Mouse (Mus musculus) midbrain, embryonic 10.5 days (tissue): ENCODE results near the gene Ptpn12. TPM values are rescaled to one million over a fixed set of nuclear protein-coding genes. Genes with fewer than 3 reads are reported as not detected.

Experiments used
- DNase-seq: peaks from one replicate; pipeline ENCODE4 v3.0.0-alpha.2; 2017; ENCODE audit warnings: low spot score
- H3K27ac ChIP-seq: fragments of 300-500 bp; sonication (generic); replicated peaks from 2 replicates; pipeline ENCODE4 v1.5.1; 2016; ENCODE audit warnings: mild to moderate bottlenecking
- H3K27me3 ChIP-seq: fragments of 300-500 bp; sonication (generic); 2 replicates; pipeline ENCODE4 v1.6.1; 2016; ENCODE audit warnings: low read depth, mild to moderate bottlenecking; ENCODE audit not compliant: poor library complexity, severe bottlenecking
- H3K36me3 ChIP-seq: fragments of 300-500 bp; sonication (generic); 2 replicates; pipeline ENCODE4 v1.6.1; 2016; ENCODE audit warnings: mild to moderate bottlenecking, moderate library complexity
- H3K4me1 ChIP-seq: fragments of 300-500 bp; sonication (generic); 2 replicates; pipeline ENCODE4 v1.6.1; 2016
- H3K4me3 ChIP-seq: fragments of 300-500 bp; sonication (generic); 2 replicates; pipeline ENCODE4 v1.5.1; 2016; ENCODE audit warnings: mild to moderate bottlenecking, moderate library complexity
- H3K9me3 ChIP-seq: fragments of 300-500 bp; sonication (generic); replicated peaks from 2 replicates; pipeline ENCODE4 v1.6.1; 2016; ENCODE audit warnings: mild to moderate bottlenecking
- WGBS: fragments of 180-500 bp; shearing (Covaris S2); methylation state at CpG from one replicate; pipeline ENCODE4 v1.1.7; 2016; 5-methylcytosine and 5-hydroxymethylcytosine counted together
- polyA plus RNA-seq: library from polyadenylated mRNA; unstranded; fragments of >200 nt; fragmentation: Nextera tagmentation; extraction: Ambion mirVana; gene quantifications from 2 replicates; pipeline ENCODE4 v1.2.1, GENCODE M21; 2016

The Ptpn12 gene
- polyA plus RNA-seq, 1 experiment from 2014 or later: 25.1 TPM

DNA sequence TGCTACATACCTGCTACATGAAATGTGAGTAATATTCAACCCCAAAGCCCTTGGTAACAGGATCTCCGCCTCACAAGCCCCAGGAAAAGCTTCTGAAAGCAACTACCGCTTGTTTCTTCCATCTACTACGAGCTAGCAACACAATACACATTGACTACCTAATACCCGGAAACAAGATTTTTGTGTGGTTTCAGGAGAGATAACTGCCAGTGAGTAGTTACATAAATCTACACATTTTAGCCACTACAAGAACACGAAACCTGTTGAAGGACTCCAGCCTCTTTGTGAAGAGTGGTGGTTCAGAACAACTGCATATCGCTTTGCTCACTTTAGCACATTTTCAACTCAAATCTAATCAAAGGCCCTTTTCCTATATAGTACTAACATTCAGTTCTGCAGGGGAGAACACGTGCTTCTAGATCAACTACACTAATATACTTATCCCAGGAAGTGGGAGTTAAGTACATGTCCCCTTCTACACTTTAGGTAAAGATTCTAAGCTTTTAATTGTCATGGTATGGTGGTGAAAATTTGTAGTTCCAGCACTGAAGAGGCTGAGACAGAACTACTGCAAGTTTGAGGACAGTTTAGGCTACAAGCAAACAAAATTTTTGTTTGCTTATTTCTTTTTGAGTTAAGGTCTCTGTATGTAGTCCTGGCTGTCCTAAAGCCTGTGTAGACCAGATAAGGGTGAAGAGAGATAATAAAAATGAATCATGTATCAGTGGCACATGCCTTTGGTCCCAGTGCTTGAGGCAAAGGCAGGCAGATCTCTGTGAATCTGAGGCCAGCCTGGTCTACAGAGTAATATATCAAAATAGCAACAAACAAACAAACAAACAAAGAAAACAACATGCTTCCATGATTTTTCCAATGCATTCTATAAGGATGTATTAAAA lies 9.3 kb downstream of the Ptpn12 start:
- no peak overlapping the region for H3K4me3 ChIP-seq
- no peak overlapping the region for H3K27ac ChIP-seq
- peaks cover 11% of the 10 kb centered on the region for H3K36me3 ChIP-seq
- no peaks in the 10 kb centered on the region; the same call in 1 of the 2 replicates for H3K9me3 ChIP-seq
- WGBS: 88% methylated on average over 7 of the region's 7 CpGs
- H3K27me3 ChIP-seq: no peaks in the 10 kb centered on the region
- DNase-seq: no peak
- H3K4me1 ChIP-seq: no peaks in the 10 kb centered on the region

DNA sequence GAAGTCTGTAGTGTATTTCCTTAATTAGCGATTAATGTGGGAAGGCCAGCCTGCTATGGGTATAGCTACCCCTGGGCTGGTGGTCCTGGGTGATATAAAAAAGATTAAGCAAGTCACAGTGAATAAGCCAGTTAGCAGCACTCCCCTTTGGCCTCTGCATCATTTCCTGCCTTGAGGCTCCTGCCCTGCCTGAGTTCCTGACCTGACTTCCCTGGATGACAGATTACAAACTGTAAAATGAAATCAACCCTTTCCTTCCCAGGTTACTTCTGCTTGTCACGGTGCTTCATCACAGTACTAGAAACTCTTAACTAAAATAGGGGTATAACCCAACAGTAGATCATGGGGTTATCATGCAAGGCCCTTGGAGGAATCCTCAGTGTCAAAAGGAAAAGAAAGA lies 10.2 kb downstream of the Ptpn12 start:
- WGBS: 89% methylated on average over 2 of the region's 2 CpGs
- Histone ChIP-seq H3K4me1 (no peaks in the 10 kb centered on the region), H3K36me3 (peaks cover 11% of the 10 kb centered on the region), H3K27ac (no peak overlapping the region), H3K4me3 (no peak overlapping the region), H3K9me3 (no peaks in the 10 kb centered on the region; the same call in 1 of the 2 replicates), H3K27me3 (no peaks in the 10 kb centered on the region)
- no peak for DNase-seq

DNA sequence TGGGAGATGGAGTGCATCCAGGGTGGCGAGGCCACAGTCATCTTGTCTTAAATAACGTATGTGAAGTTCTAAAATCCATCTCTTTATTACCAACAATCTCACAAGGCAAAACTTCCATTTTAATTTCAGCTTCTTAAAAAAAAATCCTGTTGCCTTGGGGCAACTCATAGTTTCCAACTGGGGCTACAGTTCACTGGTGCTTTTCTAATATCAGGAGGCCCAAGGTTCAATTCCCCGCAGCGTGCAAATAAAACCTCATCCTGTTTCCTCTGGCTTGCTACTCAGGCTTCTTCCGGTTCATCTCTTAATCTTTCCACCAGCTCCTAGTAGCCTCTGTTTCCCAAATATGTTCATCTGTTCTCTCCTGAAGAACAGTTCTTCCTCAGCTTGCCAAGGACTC lies 17.6 kb downstream of the Ptpn12 start:
- H3K36me3 ChIP-seq: 0 out of 2 replicates have a peak, but pooled peaks cover 10% of the 10 kb centered on the region
- H3K27me3 ChIP-seq: no peaks in the 10 kb centered on the region
- no peaks in the 10 kb centered on the region for H3K9me3 ChIP-seq
- H3K4me1 ChIP-seq: peaks cover 14% of the 10 kb centered on the region
- no peak for DNase-seq
- H3K27ac ChIP-seq: no peak overlapping the region
- H3K4me3 ChIP-seq: no peak overlapping the region
- 94% methylated on average over 5 of the region's 5 CpGs for WGBS

- no peak overlapping the region for H3K4me3 ChIP-seq
- no peaks in the 10 kb centered on the region for H3K27me3 ChIP-seq
- H3K36me3 ChIP-seq: 0 out of 2 replicates have a peak, but pooled peaks cover 10% of the 10 kb centered on the region
- peaks cover 15% of the 10 kb centered on the region for H3K4me1 ChIP-seq
- no peaks in the 10 kb centered on the region for H3K9me3 ChIP-seq
- H3K27ac ChIP-seq: no peak overlapping the region
- 90% methylated on average over 7 of the region's 7 CpGs for WGBS
- DNase-seq: no peak
Measured at GRCm38 (mm10) chr5:21035689-21036480, 19.8 kb downstream of the Ptpn12 start.

GRCm38 (mm10) chr5:21034388-21034966 lies 21.2 kb downstream of the Ptpn12 start:
- WGBS: 86% methylated on average over 6 of the region's 6 CpGs
- Histone ChIP-seq H3K27ac (no peak overlapping the region), H3K4me1 (peaks cover 15% of the 10 kb centered on the region), H3K4me3 (no peak overlapping the region), H3K9me3 (no peaks in the 10 kb centered on the region), H3K27me3 (no peaks in the 10 kb centered on the region), H3K36me3 (peaks cover 11% of the 10 kb centered on the region)
- no peak for DNase-seq

- H3K9me3 ChIP-seq: no peaks in the 10 kb centered on the region
- H3K36me3 ChIP-seq: peaks cover 17% of the 10 kb centered on the region
- no peak overlapping the region for H3K4me3 ChIP-seq
- DNase-seq: no peak
- WGBS: 80% methylated on average over 11 of the region's 11 CpGs
- no peak overlapping the region for H3K27ac ChIP-seq
- no peaks in the 10 kb centered on the region for H3K27me3 ChIP-seq
- peaks cover 15% of the 10 kb centered on the region for H3K4me1 ChIP-seq
Measured at GRCm38 (mm10) chr5:21033382-21034056, 22.2 kb downstream of the Ptpn12 start.

DNA sequence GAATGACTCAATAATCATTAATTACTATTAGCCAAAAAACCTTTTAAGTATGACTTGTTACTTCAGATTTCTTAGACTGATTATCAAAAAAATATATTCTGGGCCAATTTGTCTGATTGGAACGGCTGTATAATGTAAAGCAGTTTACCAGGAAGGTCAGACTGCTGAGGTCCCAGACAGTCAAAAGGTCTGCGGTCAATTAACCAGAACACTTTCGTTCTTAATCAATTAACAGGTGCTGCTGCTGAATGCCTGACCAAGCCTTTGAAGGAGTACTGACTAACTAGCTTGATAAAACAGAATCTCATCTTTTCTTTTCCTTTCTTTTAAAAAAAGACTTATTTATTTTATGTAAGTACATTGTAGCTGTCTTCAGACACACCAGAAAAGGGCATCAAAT lies 23.1 kb downstream of the Ptpn12 start:
- no peak overlapping the region for H3K27ac ChIP-seq
- no peaks in the 10 kb centered on the region for H3K27me3 ChIP-seq
- 79% methylated on average over 3 of the region's 3 CpGs for WGBS
- DNase-seq: no peak
- no peaks in the 10 kb centered on the region for H3K9me3 ChIP-seq
- peaks cover 15% of the 10 kb centered on the region for H3K4me1 ChIP-seq
- no peak overlapping the region for H3K4me3 ChIP-seq
- H3K36me3 ChIP-seq: peaks cover 21% of the 10 kb centered on the region

DNA sequence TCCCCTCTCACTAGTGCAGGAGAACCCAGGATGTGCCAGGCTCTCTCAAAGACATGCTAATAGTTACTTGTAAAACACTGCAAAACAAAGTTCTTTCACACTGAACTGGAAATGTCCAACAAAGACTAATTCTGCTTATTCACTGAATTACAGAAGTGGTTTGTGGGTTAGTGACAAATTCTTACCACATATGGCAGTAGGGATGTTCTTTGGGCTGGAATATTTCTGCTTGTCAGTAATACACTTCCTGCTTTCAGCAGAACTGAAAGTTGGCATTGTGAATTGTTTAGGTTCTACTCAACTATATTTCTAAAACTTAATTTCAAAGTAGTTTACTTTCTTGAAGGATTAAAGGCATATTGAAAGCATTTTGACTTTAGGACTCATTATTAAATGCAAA lies 25.5 kb downstream of the Ptpn12 start:
- Histone ChIP-seq H3K4me1 (peaks cover 15% of the 10 kb centered on the region), H3K4me3 (no peak overlapping the region), H3K9me3 (no peaks in the 10 kb centered on the region), H3K27me3 (no peaks in the 10 kb centered on the region), H3K27ac (no peak overlapping the region), H3K36me3 (peaks cover 29% of the 10 kb centered on the region)
- no peak for DNase-seq

- WGBS: 77% methylated on average over 5 of the region's 5 CpGs
- peaks cover 87% of the 10 kb centered on the region for H3K36me3 ChIP-seq
Measured at GRCm38 (mm10) chr5:21017075-21017474, 38.6 kb downstream of the Ptpn12 start.

DNA sequence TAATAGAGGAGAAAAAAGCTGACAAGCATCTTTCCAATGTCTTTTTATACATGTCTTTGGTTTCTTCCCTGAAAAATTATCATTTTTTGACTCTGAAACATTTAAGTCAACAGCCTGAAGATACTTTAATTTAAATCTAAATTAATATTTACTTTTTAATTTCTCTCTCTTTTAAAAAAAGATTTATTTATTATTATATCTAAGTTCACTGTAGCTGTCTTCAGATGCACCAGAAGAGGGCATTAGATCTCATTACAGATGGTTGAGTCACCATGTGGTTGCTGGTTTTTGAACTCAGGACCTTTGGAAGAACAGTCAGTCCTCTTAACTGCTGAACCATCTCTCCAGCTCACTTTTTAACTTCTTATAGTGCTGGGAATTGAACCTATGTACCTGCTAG lies 44.8 kb downstream of the Ptpn12 start:
- Histone ChIP-seq H3K36me3 (peaks cover 80% of the 10 kb centered on the region), H3K27ac (no peak overlapping the region), H3K27me3 (no peaks in the 10 kb centered on the region), H3K9me3 (no peaks in the 10 kb centered on the region), H3K4me1 (no peaks in the 10 kb centered on the region), H3K4me3 (no peak overlapping the region)
- no peak for DNase-seq

More at GRCm38 (mm10) chr5:21017075-21017474, 38.6 kb downstream of the Ptpn12 start:
- no peak overlapping the region for H3K4me3 ChIP-seq
- H3K4me1 ChIP-seq: no peaks in the 10 kb centered on the region
- H3K27me3 ChIP-seq: no peaks in the 10 kb centered on the region
- DNase-seq: no peak
- H3K27ac ChIP-seq: no peak overlapping the region
- no peaks in the 10 kb centered on the region for H3K9me3 ChIP-seq

- DNase-seq: no peak
- Histone ChIP-seq H3K4me3 (no peak overlapping the region), H3K4me1 (no peaks in the 10 kb centered on the region), H3K9me3 (peaks cover 8% of the 10 kb centered on the region; the same call in 1 of the 2 replicates), H3K27ac (no peak overlapping the region), H3K27me3 (no peaks in the 10 kb centered on the region), H3K36me3 (peaks cover 90% of the 10 kb centered on the region)
- 94% methylated on average over 6 of the region's 6 CpGs for WGBS
Measured at GRCm38 (mm10) chr5:21002723-21003122, 53.0 kb downstream of the Ptpn12 start.

GRCm38 (mm10) chr5:21001622-21002315 lies 53.9 kb downstream of the Ptpn12 start:
- H3K9me3 ChIP-seq: peaks cover 8% of the 10 kb centered on the region; the same call in 1 of the 2 replicates
- WGBS: 95% methylated on average over 10 of the region's 10 CpGs
- peaks cover 93% of the 10 kb centered on the region for H3K36me3 ChIP-seq
- no peaks in the 10 kb centered on the region for H3K27me3 ChIP-seq
- H3K4me3 ChIP-seq: no peak overlapping the region
- no peaks in the 10 kb centered on the region for H3K4me1 ChIP-seq
- H3K27ac ChIP-seq: no peak overlapping the region
- no peak for DNase-seq
